Mouse (Mus musculus): ENCODE results near the gene Tas1r1. TPM values are rescaled to one million over a fixed set of nuclear protein-coding genes. Genes with fewer than 3 reads are reported as not detected.

Gene Tas1r1
- polyA plus RNA-seq, 1 experiment from 2014 or later, result not detected

DNA sequence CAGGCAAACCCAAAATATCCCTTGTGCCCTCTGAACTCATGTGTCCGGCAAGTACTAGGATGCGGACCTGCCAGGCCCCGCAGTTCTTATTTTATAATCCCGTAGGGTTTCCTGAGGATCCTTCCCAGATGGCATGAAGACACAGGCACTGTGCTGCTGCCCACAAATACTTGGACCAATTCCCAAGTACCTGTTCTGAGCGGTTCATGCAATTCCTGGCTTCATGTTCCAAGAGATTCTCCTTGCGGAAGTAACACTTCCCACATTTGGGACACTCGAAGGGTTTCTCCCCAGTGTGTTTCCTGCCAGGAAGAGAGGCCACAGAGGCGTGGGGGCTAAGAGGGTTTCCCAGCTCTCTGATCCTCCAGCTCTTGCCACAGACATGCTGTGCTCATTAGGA lies 15.9 kb downstream of the Tas1r1 start:
- WGBS, result 76% methylated on average over 8 of the region's 8 CpGs
- ATAC-seq (ENCODE audit: extremely low read depth, insufficient number of reproducible peaks, low FRiP score, low TSS enrichment), result no peak
- no peak overlapping the region for H3K4me2 ChIP-seq
- H3K4me1 ChIP-seq, result peaks cover 30% of the 10 kb centered on the region
- H3K36me3 ChIP-seq, result peaks cover 86% of the 10 kb centered on the region
- no peaks in the 10 kb centered on the region for H3K27me3 ChIP-seq (replicated peaks)
- H3K27ac ChIP-seq (replicated peaks), result no peak overlapping the region
- no peak overlapping the region for H3K4me3 ChIP-seq
- H3K9me3 ChIP-seq, result no peaks in the 10 kb centered on the region
- 0 out of 2 replicates have a peak overlapping the region, but pooled peaks have one; percentile 33 for H3K9ac ChIP-seq

- H3K4me1 ChIP-seq, result peaks cover 25% of the 10 kb centered on the region
- no peak overlapping the region for H3K9ac ChIP-seq
- H3K27ac ChIP-seq (replicated peaks), result no peak overlapping the region
- ATAC-seq (ENCODE audit: extremely low read depth, insufficient number of reproducible peaks, low FRiP score, low TSS enrichment), result no peak
- no peak overlapping the region for H3K4me2 ChIP-seq
- H3K4me3 ChIP-seq, result no peak overlapping the region
- 71% methylated on average over 12 of the region's 12 CpGs for WGBS
- H3K9me3 ChIP-seq, result no peaks in the 10 kb centered on the region
- no peaks in the 10 kb centered on the region for H3K27me3 ChIP-seq (replicated peaks)
- peaks cover 95% of the 10 kb centered on the region for H3K36me3 ChIP-seq
Measured at GRCm38 (mm10) chr4:152021568-152022097, 16.7 kb downstream of the Tas1r1 start.

DNA sequence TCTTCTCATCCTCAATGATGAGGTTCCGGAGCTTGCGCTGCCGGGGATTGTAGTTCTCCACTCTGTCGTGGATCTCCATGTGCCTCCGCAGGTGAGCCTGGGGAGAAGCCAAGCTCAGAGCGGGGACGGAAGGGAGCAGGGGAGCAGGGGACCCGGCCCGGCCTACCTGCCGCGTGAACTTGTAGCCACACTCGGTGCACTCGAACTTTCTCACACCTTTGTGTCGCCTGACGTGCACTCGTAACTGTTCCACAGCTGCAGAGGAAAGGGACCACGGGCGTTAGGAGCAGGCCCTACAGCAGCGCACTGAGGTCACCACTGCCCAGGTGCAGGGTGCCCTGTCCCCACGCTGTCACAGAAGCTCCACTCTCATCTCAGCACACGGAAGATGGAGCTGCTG lies 18.3 kb downstream of the Tas1r1 start:
- Histone ChIP-seq H3K4me2 (no peak overlapping the region), H3K9ac (no peak overlapping the region), H3K9me3 (no peaks in the 10 kb centered on the region), H3K4me3 (no peak overlapping the region), H3K27ac (replicated peaks) (no peak overlapping the region), H3K27me3 (replicated peaks) (no peaks in the 10 kb centered on the region), H3K36me3 (peaks cover 100% of the 10 kb centered on the region), H3K4me1 (peaks cover 9% of the 10 kb centered on the region)
- 84% methylated on average over 21 of the region's 21 CpGs for WGBS
- ATAC-seq (ENCODE audit: extremely low read depth, insufficient number of reproducible peaks, low FRiP score, low TSS enrichment), result no peak

GRCm38 (mm10) chr4:152019073-152019472 lies 19.3 kb downstream of the Tas1r1 start:
- Histone ChIP-seq H3K9me3 (no peaks in the 10 kb centered on the region), H3K27me3 (replicated peaks) (no peaks in the 10 kb centered on the region), H3K4me2 (no peak overlapping the region), H3K4me1 (peaks cover 2% of the 10 kb centered on the region), H3K4me3 (no peak overlapping the region), H3K27ac (replicated peaks) (no peak overlapping the region), H3K36me3 (peaks cover 100% of the 10 kb centered on the region), H3K9ac (0 out of 2 replicates have a peak overlapping the region, but pooled peaks have one; percentile 16)
- 78% methylated on average over 6 of the region's 6 CpGs for WGBS
- ATAC-seq (ENCODE audit: extremely low read depth, insufficient number of reproducible peaks, low FRiP score, low TSS enrichment), result no peak

- peaks cover 69% of the 10 kb centered on the region for H3K36me3 ChIP-seq
- peaks cover 42% of the 10 kb centered on the region for H3K4me1 ChIP-seq
- no peak for ATAC-seq (ENCODE audit: extremely low read depth, insufficient number of reproducible peaks, low FRiP score, low TSS enrichment)
- peak overlapping the region; percentile 80 for H3K27ac ChIP-seq (replicated peaks)
- no peaks in the 10 kb centered on the region for H3K9me3 ChIP-seq
- H3K9ac ChIP-seq, result peak overlapping the region; percentile 69
- WGBS, result 64% methylated on average over 12 of the region's 12 CpGs
- peak overlapping the region; percentile 24 for H3K4me3 ChIP-seq
- H3K27me3 ChIP-seq (replicated peaks), result no peaks in the 10 kb centered on the region
- H3K4me2 ChIP-seq, result peak overlapping the region; percentile 99
Measured at GRCm38 (mm10) chr4:152013036-152013813, 25.1 kb downstream of the Tas1r1 start.

DNA sequence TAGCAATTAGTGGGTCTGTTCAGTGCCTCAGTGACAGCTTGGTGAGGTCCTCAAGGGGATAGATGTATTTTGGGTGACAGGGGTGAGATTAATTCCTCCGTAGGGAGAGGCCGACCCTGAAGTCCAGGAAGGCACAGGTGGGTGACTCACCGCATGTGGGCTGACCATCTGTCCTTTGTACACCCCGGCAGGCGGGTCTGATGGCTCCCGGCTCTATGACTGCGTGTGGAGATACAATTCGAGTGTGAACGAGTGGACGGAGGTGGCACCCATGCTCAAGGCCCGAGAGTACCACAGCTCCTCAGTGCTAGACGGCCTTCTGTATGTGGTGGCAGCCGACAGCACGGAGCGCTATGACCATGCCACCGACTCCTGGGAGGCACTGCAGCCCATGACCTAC lies 26.3 kb downstream of the Tas1r1 start:
- 78% methylated on average over 16 of the region's 16 CpGs for WGBS
- Histone ChIP-seq H3K4me2 (peak overlapping the region; percentile 99), H3K9ac (peak overlapping the region; percentile 94), H3K4me3 (peak overlapping the region; percentile 87), H3K27me3 (replicated peaks) (no peaks in the 10 kb centered on the region), H3K9me3 (no peaks in the 10 kb centered on the region), H3K27ac (replicated peaks) (peak overlapping the region; percentile 80; the same call in 1 of the 2 replicates), H3K36me3 (peaks cover 58% of the 10 kb centered on the region), H3K4me1 (peaks cover 53% of the 10 kb centered on the region)
- no peak for ATAC-seq (ENCODE audit: extremely low read depth, insufficient number of reproducible peaks, low FRiP score, low TSS enrichment)

DNA sequence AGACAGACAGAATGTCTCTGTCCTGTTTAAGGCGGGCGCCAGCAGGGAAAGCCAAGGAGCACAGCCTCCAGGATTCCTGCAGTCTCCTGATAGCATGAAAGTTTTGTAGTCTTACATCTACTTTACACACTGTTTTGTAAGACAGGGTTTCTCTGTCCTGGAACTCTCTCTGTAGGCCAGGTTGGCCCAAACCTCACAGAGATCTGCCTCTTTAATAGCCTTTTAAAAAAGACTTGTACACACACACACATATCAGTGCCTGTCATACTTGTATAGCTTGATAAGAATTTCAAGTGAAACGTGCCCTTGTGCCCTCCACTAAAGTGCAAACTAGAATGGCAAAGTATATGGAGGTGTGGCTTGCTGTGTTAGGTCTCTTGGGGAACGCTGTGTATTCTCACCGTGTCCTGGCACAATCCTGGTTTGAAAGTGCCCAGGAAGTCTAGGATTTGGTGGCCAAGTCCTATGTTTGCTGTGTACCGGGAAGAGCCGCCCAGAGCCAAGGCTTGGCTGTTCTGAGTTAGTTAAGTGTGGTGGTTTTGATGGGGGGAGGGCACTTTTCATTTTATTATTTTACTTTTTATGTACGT lies 27.1 kb downstream of the Tas1r1 start:
- peak overlapping the region; percentile 87 for H3K4me3 ChIP-seq
- 42% methylated on average over 8 of the region's 8 CpGs for WGBS
- ATAC-seq (ENCODE audit: extremely low read depth, insufficient number of reproducible peaks, low FRiP score, low TSS enrichment), result no peak
- peak overlapping the region; percentile 94 for H3K9ac ChIP-seq
- peaks cover 62% of the 10 kb centered on the region for H3K4me1 ChIP-seq
- peak overlapping the region; percentile 95 for H3K27ac ChIP-seq (replicated peaks)
- H3K4me2 ChIP-seq, result peak overlapping the region; percentile 99
- H3K9me3 ChIP-seq, result no peaks in the 10 kb centered on the region
- H3K27me3 ChIP-seq (replicated peaks), result no peaks in the 10 kb centered on the region
- H3K36me3 ChIP-seq, result peaks cover 50% of the 10 kb centered on the region

- Histone ChIP-seq H3K9me3 (no peaks in the 10 kb centered on the region), H3K27me3 (replicated peaks) (no peaks in the 10 kb centered on the region), H3K9ac (peak overlapping the region; percentile 94), H3K4me3 (peak overlapping the region; percentile 87), H3K27ac (replicated peaks) (peak overlapping the region; percentile 95), H3K4me1 (peaks cover 62% of the 10 kb centered on the region), H3K4me2 (peak overlapping the region; percentile 99), H3K36me3 (peaks cover 44% of the 10 kb centered on the region)
- 3% methylated on average over 13 of the region's 13 CpGs for WGBS
- ATAC-seq (ENCODE audit: extremely low read depth, insufficient number of reproducible peaks, low FRiP score, low TSS enrichment), result peak; percentile 2; the same call in 1 of the 2 replicates
Measured at GRCm38 (mm10) chr4:152010707-152011134, 27.6 kb downstream of the Tas1r1 start.

DNA sequence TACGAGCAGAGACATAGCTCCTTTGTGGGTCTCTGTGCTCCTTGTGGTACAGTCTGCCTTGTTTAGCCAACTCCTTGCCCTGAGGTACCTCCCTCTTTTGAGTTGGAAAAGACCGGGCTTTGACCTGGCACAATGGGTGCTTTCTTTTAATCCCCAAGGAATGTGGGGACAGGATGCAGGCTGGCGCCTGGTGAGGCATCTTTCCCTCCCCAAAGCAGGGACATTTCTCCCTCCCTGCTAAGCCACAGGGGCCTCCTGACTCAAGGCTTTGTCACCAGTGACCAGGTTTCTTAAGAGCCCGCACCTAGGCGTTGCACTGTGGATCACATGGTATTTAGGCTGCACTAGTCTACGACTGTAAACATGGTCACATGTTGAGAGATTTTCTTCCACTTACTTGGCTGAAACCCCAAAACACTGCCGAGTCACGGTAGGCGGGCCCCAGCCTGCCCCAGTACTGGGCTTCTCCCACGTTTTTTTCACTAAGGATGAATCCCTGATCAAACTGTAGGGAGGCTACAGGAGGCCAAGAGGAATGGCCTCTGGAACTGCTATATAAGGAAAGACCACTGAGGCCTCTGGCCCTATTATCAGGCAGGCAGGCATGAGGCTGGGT lies 28.2 kb downstream of the Tas1r1 start:
- peaks cover 39% of the 10 kb centered on the region for H3K36me3 ChIP-seq
- peaks cover 62% of the 10 kb centered on the region for H3K4me1 ChIP-seq
- peak overlapping the region; percentile 95 for H3K27ac ChIP-seq (replicated peaks)
- ATAC-seq (ENCODE audit: extremely low read depth, insufficient number of reproducible peaks, low FRiP score, low TSS enrichment), result peak; percentile 6; the same call in 1 of the 2 replicates
- peak overlapping the region; percentile 99 for H3K4me2 ChIP-seq
- H3K27me3 ChIP-seq (replicated peaks), result no peaks in the 10 kb centered on the region
- no peaks in the 10 kb centered on the region for H3K9me3 ChIP-seq
- H3K9ac ChIP-seq, result peak overlapping the region; percentile 94
- under 1% methylated on average over 10 of the region's 10 CpGs for WGBS
- H3K4me3 ChIP-seq, result peak overlapping the region; percentile 87

GRCm38 (mm10) chr4:152009076-152010051 lies 29.0 kb downstream of the Tas1r1 start:
- Histone ChIP-seq H3K9me3 (no peaks in the 10 kb centered on the region), H3K4me3 (peak overlapping the region; percentile 87), H3K27me3 (replicated peaks) (no peaks in the 10 kb centered on the region), H3K4me1 (peaks cover 62% of the 10 kb centered on the region), H3K9ac (peak overlapping the region; percentile 94), H3K36me3 (peaks cover 31% of the 10 kb centered on the region), H3K27ac (replicated peaks) (peak overlapping the region; percentile 95), H3K4me2 (peak overlapping the region; percentile 99)
- ATAC-seq (ENCODE audit: extremely low read depth, insufficient number of reproducible peaks, low FRiP score, low TSS enrichment), result peak; percentile 45
- WGBS, result under 1% methylated on average over 111 of the region's 115 CpGs
